Mouse (Mus musculus) heart, adult 2 months (tissue): ENCODE results near the gene Ddr2.

Experiments
- CTCF ChIP-seq: fragments of 200-600 bp; IDR thresholded peaks from 2 replicates; pipeline ENCODE4 v1.8.1; 2022; ENCODE audit warnings: antibody characterized with exemption, mild to moderate bottlenecking, moderate library complexity
- EP300 ChIP-seq: fragments of 200-500 bp; IDR thresholded peaks from 2 replicates; pipeline ENCODE4 v1.6.1; 2011; ENCODE audit warnings: low read depth, low read length, control low read depth; ENCODE audit not compliant: insufficient read depth
- POLR2A ChIP-seq: fragments of 200-500 bp; IDR thresholded peaks from 2 replicates; pipeline ENCODE4 v1.6.1; 2011; ENCODE audit warnings: mild to moderate bottlenecking, low read depth, low read length, control low read depth; ENCODE audit not compliant: insufficient read depth

GRCm38 (mm10) chr1:170051631-170052177, 58.9 kb downstream of the Ddr2 start:
- TF ChIP-seq POLR2A (no peak), CTCF (no peak), EP300 (no peak)
